Comparison of ENCODE assay signal across 1 mouse cellular context in genomic region chr17:46828935-46829334, GRCm38 (mm10).
A peak's percentile ranks its signal among the peaks of the same experiment; 100 is the strongest.
TF ChIP-seq lines count a peak whose summit lies in the region.

No protein-coding gene starts in this region.

TF ChIP-seq in MEL, 35 proteins besides CTCF, POLR2A, EP300 and RAD21 (continued from another document):
- TF ChIP-seq ETS1 (IDR thresholded peaks at IDR 0.05; ENCODE audit: low read depth, low read length) (peak; percentile 73; the same call in 1 of the 2 replicates), UBTF (IDR thresholded peaks at IDR 0.05; ENCODE audit: borderline replicate concordance, insufficient read depth, low read depth, low read length) (no peak)
